Comparison of ENCODE assay signal across 8 mouse cellular contexts in genomic region chr11:87737175-87737740, GRCm38 (mm10). TPM values are rescaled to one million over a fixed set of nuclear protein-coding genes. Genes with fewer than 3 reads are reported as not detected.
DNase-seq lines count a peak whose midpoint lies in the region; ATAC-seq and TF ChIP-seq lines count a peak whose summit lies in the region.

Supt4a (plus strand) TSS chr11:87737552.

- TF ChIP-seq CTCF in Patski (IDR thresholded peaks at IDR 0.05): no peak

- peaks cover 25% of the 10 kb centered on the region for H3K4me1 ChIP-seq in hindbrain, embryonic 12.5 days

- peak within 1 kb of the TSS; percentile 82 for H3K4me2 ChIP-seq in hindbrain, embryonic 12.5 days (replicated peaks)

- peak within 1 kb of the TSS; percentile 69 for H3K4me3 ChIP-seq in hindbrain, embryonic 12.5 days

- H3K36me3 ChIP-seq in hindbrain, embryonic 12.5 days: peaks cover 20% of the 10 kb centered on the region

- DNase-seq in Patski (ENCODE audit: low read depth, low spot score): peak; percentile 62
- peak; percentile 99 for DNase-seq in cerebellum, postnatal 10 days
- peak; percentile 85 to 93 for DNase-seq in frontal cortex, postnatal 10 days (ENCODE audit: low spot score in 2 of 2)
- peak; percentile 91 to 93 for DNase-seq in layer of hippocampus, postnatal 36 days
- peak; percentile 95 for DNase-seq in lung, postnatal 36 days
- peak; percentile 98 for DNase-seq in retina, postnatal 1 day
- DNase-seq in urinary bladder, adult 18-20 months (ENCODE audit: low spot score in 2 of 2): peak; percentile 93 to 95

- H3K9ac ChIP-seq in hindbrain, embryonic 12.5 days: peak within 1 kb of the TSS; percentile 79

- H3K27ac ChIP-seq in hindbrain, embryonic 12.5 days: peak within 1 kb of the TSS; percentile 75

- WGBS in hindbrain, embryonic 12.5 days: under 1% methylated on average over 57 of the region's 57 CpGs

- CTCF ChIA-PET in Patski (lab: Charles Lee): interaction anchor here (1.8 kb wide), 1 partner anchor 74 kb away, joined by 5 read pairs; the partner anchor contains the start of gene Rnf43

- H3K9me3 ChIP-seq in hindbrain, embryonic 12.5 days (replicated peaks): no peaks in the 10 kb centered on the region

- in situ Hi-C loops in Patski (cut with MboI; ENCODE audit: low pct_unique_long_range_greater_than_20kb): loop anchor here (5.0 kb wide), 1 partner anchor 75 kb away; the partner anchor contains the start of gene Rnf43

- POLR2A ChIA-PET in Patski (lab: Charles Lee): no interaction called here

- H3K27me3 ChIP-seq in Patski: no peaks in the 10 kb centered on the region
- H3K27me3 ChIP-seq in hindbrain, embryonic 12.5 days: peaks cover 14% of the 10 kb centered on the region

- ATAC-seq in Patski: peak; percentile 75
- ATAC-seq in hindbrain, embryonic 12.5 days (ENCODE audit: low FRiP score): peak; percentile 93

RNA-seq across cellular contexts. Expression of gene Supt4a, which starts in this region (rescaled TPM):
- 99.6 TPM for polyA plus RNA-seq in Patski (2021)
- 129 and 141 TPM in 2 replicates for polyA plus RNA-seq in hindbrain, embryonic 12.5 days (2016; fragmentation: Nextera tagmentation; extraction: Ambion mirVana)
- total RNA-seq in layer of hippocampus, postnatal 36 days (2021): 10 to 100 TPM; 71.7 to 78.7 TPM

Comparison
In these comparisons a context has a peak if more than half of its experiments do, and no peak if none do; other contexts are left out.
1. Peak in every context shown above with its lines: DNase-seq, ATAC-seq, H3K4me3 ChIP-seq and H3K27ac ChIP-seq.